Mouse (Mus musculus): ENCODE measurements around the gene Smc4. TPM values are rescaled to one million over a fixed set of nuclear protein-coding genes. Genes with fewer than 3 reads are reported as not detected.

Gene Smc4
- polyA plus RNA-seq, 1 experiment from 2014 or later, result 219 TPM

DNA sequence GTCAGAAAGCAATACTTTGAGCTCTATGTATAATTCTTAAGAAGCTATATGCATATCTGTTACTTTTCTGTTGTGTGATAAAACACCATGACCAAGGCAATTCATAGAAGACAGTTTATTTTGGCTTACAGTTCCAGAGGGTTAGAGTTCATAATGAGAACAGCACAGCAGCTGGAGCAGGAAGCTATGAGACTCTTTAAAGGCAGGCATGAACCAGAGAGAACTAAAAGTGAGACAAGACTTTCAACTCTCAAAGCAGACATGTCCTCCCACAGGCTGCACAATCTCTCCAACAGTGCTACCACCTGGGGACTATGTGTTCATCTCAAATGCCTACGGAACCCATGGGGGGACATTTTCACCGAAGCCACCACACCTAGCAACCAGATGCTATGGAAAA, 35.6 kb downstream of the Smc4 start:
- 95% methylated on average over 2 of the region's 2 CpGs for WGBS
- no peaks in the 10 kb centered on the region for H3K9me3 ChIP-seq (ENCODE audit: control insufficient read depth, low read length)
- no peak for ATAC-seq (ENCODE audit: low FRiP score)
- no peak overlapping the region for H3K4me3 ChIP-seq (ENCODE audit: low read depth, low read length)
- H3K9ac ChIP-seq (ENCODE audit: low read length), result no peak overlapping the region
- DNase-seq (ENCODE audit: low spot score, missing footprints), result no peak
- H3K27ac ChIP-seq (ENCODE audit: low read depth, low read length), result no peak overlapping the region
- H3K36me3 ChIP-seq (ENCODE audit: control insufficient read depth, insufficient read depth, low read length), result peaks cover 6% of the 10 kb centered on the region; the same call in 1 of the 2 replicates
- no peak overlapping the region for H3K4me2 ChIP-seq
- peaks cover 7% of the 10 kb centered on the region for H3K4me1 ChIP-seq (ENCODE audit: control insufficient read depth, insufficient read depth, low read length)
- no peaks in the 10 kb centered on the region for H3K27me3 ChIP-seq (ENCODE audit: control insufficient read depth, insufficient read depth, low read length)

DNA sequence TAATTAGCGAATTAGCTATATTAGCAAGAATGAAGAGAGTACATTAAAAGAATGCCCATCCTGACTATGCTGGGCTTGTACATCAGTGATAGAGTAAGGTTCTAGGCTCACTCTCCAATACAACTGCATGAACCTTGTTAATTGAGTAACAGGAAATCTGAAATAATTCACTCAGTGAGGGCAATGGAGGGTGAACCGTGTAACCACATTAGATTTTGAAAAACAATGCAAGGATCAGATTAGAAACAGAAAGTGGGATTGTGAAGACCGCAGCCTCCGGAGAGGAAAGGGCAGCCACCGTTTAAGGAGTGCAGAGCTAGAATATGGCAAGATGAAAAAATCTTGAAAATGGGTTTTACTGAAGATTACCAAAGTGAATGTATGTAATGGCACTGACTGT, 36.8 kb downstream of the Smc4 start:
- peak overlapping the region; percentile 20; the same call in 1 of the 2 replicates for H3K4me3 ChIP-seq (ENCODE audit: low read depth, low read length)

DNA sequence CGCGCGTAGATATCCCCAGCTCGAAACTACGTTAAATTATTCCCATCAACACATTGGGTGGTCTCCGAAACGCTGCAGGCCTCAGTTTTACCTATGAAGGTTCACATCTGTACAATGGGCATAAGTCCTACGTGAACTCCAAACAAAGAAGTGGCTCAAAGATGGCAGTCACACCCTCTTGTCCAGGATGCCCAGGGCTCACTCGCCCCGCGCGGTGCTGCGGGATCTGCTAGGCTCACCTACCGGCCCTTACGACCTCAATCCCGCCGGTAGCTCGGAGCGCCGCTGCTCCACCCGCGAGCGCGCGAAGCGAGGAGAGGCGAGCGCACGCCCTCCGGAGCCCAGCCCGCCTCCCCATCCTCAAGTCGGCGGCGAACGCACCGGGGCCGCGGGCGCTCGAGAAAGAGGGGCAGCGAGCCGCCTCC, 39.6 kb downstream of the Smc4 start:
- WGBS, result 0% methylated on average over 42 of the region's 42 CpGs
- Histone ChIP-seq H3K27me3 (ENCODE audit: control insufficient read depth, insufficient read depth, low read length) (no peaks in the 10 kb centered on the region), H3K4me3 (ENCODE audit: low read depth, low read length) (peak overlapping the region; percentile 92), H3K36me3 (ENCODE audit: control insufficient read depth, insufficient read depth, low read length) (peaks cover 6% of the 10 kb centered on the region; the same call in 1 of the 2 replicates), H3K4me1 (ENCODE audit: control insufficient read depth, insufficient read depth, low read length) (peaks cover 7% of the 10 kb centered on the region), H3K9ac (ENCODE audit: low read length) (peak overlapping the region; percentile 99), H3K27ac (ENCODE audit: low read depth, low read length) (peak overlapping the region; percentile 89), H3K9me3 (ENCODE audit: control insufficient read depth, low read length) (no peaks in the 10 kb centered on the region), H3K4me2 (peak overlapping the region; percentile 62)
- DNase-seq (ENCODE audit: low spot score, missing footprints), result peak; percentile 97
- ATAC-seq (ENCODE audit: low FRiP score), result peak; percentile 66

More for the DNA sequence above, 36.8 kb downstream of the Smc4 start:
- Histone ChIP-seq H3K9ac (ENCODE audit: low read length) (no peak overlapping the region), H3K4me1 (ENCODE audit: control insufficient read depth, insufficient read depth, low read length) (peaks cover 7% of the 10 kb centered on the region), H3K27me3 (ENCODE audit: control insufficient read depth, insufficient read depth, low read length) (no peaks in the 10 kb centered on the region), H3K4me2 (peak overlapping the region; percentile 36; the same call in 1 of the 2 replicates), H3K27ac (ENCODE audit: low read depth, low read length) (no peak overlapping the region), H3K9me3 (ENCODE audit: control insufficient read depth, low read length) (no peaks in the 10 kb centered on the region), H3K36me3 (ENCODE audit: control insufficient read depth, insufficient read depth, low read length) (peaks cover 6% of the 10 kb centered on the region; the same call in 1 of the 2 replicates)
- ATAC-seq (ENCODE audit: low FRiP score) (no peak), DNase-seq (ENCODE audit: low spot score, missing footprints) (no peak)
- 77% methylated on average over 5 of the region's 5 CpGs for WGBS

DNA sequence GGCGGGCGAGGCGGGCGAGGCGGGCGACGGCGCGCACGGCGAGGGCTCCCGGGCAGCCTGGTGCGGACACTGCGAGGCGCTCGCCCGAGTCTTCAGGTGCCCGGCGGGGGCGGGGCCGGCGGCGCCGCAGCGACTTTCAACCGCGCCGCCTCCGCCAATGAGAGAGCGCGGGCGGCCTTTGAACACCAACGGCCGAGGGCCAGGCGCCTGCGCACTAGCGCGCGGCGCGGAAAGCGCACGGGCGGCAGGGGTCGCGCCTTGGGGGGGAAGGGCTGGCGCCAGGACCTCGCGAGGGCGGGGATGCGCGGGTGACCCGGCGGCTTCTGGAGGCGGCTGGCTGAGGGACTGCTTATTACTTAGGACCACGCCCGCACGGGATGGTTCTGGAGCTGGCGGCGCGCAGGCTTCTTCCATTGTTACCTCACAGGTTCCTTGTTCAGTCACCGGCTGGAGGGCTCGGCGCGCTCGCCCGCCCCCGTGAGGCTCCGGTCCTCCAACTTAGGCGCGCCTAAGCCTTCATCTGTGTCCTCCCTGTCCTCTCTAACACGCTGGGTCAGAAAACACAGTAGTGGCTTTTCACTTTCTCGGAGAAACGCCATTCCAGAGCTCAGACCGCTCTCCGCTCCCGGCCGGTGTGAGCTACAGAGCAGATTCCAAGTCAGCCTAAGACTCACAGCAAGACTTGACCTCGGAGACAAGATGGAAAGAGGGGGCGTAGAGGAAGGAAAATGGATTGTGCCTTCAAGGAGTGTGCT, 40.3 kb downstream of the Smc4 start, which contains the start of gene Trim59:
Gene Trim59 (minus strand): TSS at position 111 of the 755 bp plus-strand sequence.
- peak; percentile 96 for ATAC-seq (ENCODE audit: low FRiP score)
- WGBS, result under 1% methylated on average over 74 of the region's 80 CpGs
- H3K9me3 ChIP-seq (ENCODE audit: control insufficient read depth, low read length), result no peaks in the 10 kb centered on the region
- peaks cover 7% of the 10 kb centered on the region for H3K4me1 ChIP-seq (ENCODE audit: control insufficient read depth, insufficient read depth, low read length)
- H3K36me3 ChIP-seq (ENCODE audit: control insufficient read depth, insufficient read depth, low read length), result peaks cover 6% of the 10 kb centered on the region; the same call in 1 of the 2 replicates
- peak within 1 kb of the TSS; percentile 99 for H3K9ac ChIP-seq (ENCODE audit: low read length)
- H3K27ac ChIP-seq (ENCODE audit: low read depth, low read length), result peak within 1 kb of the TSS; percentile 89
- peak within 1 kb of the TSS; percentile 62 for H3K4me2 ChIP-seq
- H3K4me3 ChIP-seq (ENCODE audit: low read depth, low read length), result peak within 1 kb of the TSS; percentile 92
- peak; percentile 100 for DNase-seq (ENCODE audit: low spot score, missing footprints)
- H3K27me3 ChIP-seq (ENCODE audit: control insufficient read depth, insufficient read depth, low read length), result no peaks in the 10 kb centered on the region

DNA sequence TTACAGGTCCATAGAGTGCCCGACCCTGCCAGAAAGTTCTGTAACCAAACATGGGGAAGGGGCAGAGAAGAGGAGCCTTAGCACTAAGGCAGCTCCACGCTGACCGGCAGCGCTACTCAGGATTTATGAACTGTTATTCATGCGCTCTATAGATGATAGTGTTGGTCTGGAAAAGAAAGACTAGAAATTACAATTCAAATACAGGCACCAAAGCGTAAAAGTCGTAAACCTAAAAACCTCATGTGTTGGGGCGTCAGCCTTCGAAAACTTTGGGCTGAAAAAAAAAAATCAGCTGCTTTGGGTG, 40.8 kb downstream of the Smc4 start:
- peaks cover 3% of the 10 kb centered on the region; the same call in 1 of the 2 replicates for H3K36me3 ChIP-seq (ENCODE audit: control insufficient read depth, insufficient read depth, low read length)
- no peaks in the 10 kb centered on the region for H3K9me3 ChIP-seq (ENCODE audit: control insufficient read depth, low read length)
- peak overlapping the region; percentile 99 for H3K9ac ChIP-seq (ENCODE audit: low read length)
- peak overlapping the region; percentile 92 for H3K4me3 ChIP-seq (ENCODE audit: low read depth, low read length)
- H3K4me1 ChIP-seq (ENCODE audit: control insufficient read depth, insufficient read depth, low read length), result peaks cover 7% of the 10 kb centered on the region
- H3K27me3 ChIP-seq (ENCODE audit: control insufficient read depth, insufficient read depth, low read length), result no peaks in the 10 kb centered on the region
- peak overlapping the region; percentile 62 for H3K4me2 ChIP-seq
- peak overlapping the region; percentile 89 for H3K27ac ChIP-seq (ENCODE audit: low read depth, low read length)
- WGBS, result 10% methylated on average over 9 of the region's 9 CpGs
- DNase-seq (ENCODE audit: low spot score, missing footprints) (no peak), ATAC-seq (ENCODE audit: low FRiP score) (no peak)

DNA sequence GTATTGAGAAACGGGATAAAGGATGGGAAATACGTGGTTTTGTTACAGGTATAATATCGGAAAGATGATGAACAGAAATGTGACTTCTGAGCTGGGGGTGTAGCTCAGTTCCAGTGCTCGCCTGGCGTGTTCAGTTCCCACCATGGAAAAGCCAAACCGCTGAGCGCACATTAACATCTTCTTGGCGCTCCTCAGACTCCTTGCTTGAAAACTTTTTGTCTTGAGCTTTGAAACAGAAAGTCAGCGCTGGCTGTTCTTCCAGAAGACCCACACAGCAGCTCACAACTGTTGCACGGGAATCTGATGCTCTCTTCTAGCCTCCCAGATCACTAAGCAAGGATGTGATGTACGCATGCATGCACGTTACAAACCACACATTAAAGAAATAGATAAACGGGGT, 41.2 kb downstream of the Smc4 start:
- DNase-seq (ENCODE audit: low spot score, missing footprints) (peak; percentile 91), ATAC-seq (ENCODE audit: low FRiP score) (no peak)
- peak overlapping the region; percentile 92; the same call in 1 of the 2 replicates for H3K4me3 ChIP-seq (ENCODE audit: low read depth, low read length)
- peaks cover 3% of the 10 kb centered on the region; the same call in 1 of the 2 replicates for H3K36me3 ChIP-seq (ENCODE audit: control insufficient read depth, insufficient read depth, low read length)
- no peaks in the 10 kb centered on the region for H3K27me3 ChIP-seq (ENCODE audit: control insufficient read depth, insufficient read depth, low read length)
- peak overlapping the region; percentile 99 for H3K9ac ChIP-seq (ENCODE audit: low read length)
- peaks cover 7% of the 10 kb centered on the region for H3K4me1 ChIP-seq (ENCODE audit: control insufficient read depth, insufficient read depth, low read length)
- H3K9me3 ChIP-seq (ENCODE audit: control insufficient read depth, low read length), result no peaks in the 10 kb centered on the region
- no peak overlapping the region for H3K27ac ChIP-seq (ENCODE audit: low read depth, low read length)
- peak overlapping the region; percentile 62 for H3K4me2 ChIP-seq
- WGBS, result 21% methylated on average over 13 of the region's 13 CpGs

DNA sequence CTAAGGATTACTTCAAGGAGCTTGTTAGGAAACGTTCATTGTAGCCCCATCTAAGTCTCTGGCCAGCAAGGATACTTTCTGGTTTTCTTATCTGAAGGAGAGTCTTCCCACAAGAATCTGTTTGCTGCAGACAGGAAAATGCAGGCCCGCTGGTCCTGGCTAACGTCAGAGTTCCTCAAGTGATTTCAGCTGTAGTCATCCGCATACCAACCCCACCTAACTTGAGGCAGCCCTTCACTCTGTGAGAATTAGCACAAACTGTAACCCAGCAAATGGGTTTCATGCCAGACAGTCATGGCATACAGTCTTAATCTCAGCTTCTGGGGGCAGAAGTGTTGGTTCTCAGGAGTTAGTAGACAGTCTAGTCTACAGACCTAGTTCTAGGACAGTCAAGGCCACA, 42.0 kb downstream of the Smc4 start:
- Histone ChIP-seq H3K4me1 (ENCODE audit: control insufficient read depth, insufficient read depth, low read length) (peaks cover 4% of the 10 kb centered on the region), H3K36me3 (ENCODE audit: control insufficient read depth, insufficient read depth, low read length) (peaks cover 3% of the 10 kb centered on the region; the same call in 1 of the 2 replicates), H3K4me3 (ENCODE audit: low read depth, low read length) (no peak overlapping the region), H3K9ac (ENCODE audit: low read length) (no peak overlapping the region), H3K27me3 (ENCODE audit: control insufficient read depth, insufficient read depth, low read length) (no peaks in the 10 kb centered on the region), H3K9me3 (ENCODE audit: control insufficient read depth, low read length) (no peaks in the 10 kb centered on the region), H3K4me2 (no peak overlapping the region), H3K27ac (ENCODE audit: low read depth, low read length) (no peak overlapping the region)
- 73% methylated on average over 4 of the region's 4 CpGs for WGBS
- ATAC-seq (ENCODE audit: low FRiP score) (no peak), DNase-seq (ENCODE audit: low spot score, missing footprints) (no peak)

DNA sequence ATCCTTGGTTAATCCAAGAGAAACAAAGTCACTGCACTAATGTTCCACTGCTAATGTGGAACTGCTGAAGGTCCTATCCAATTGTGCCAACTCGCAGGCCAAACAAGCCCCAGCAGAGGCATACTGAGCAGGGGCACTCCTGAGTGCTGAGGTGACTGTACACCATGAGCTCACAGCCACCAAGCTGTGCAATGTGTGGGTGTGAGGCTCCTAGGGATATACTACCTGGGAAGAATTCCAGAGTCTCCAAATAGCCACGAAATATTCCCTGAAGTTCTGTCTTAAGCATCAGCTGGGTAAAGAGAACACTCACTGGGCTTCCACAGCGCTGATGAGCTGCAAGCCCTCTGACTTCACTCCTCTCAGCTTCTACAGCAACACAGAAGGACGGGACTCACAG, 43.1 kb downstream of the Smc4 start:
- Histone ChIP-seq H3K27me3 (ENCODE audit: control insufficient read depth, insufficient read depth, low read length) (no peaks in the 10 kb centered on the region), H3K9ac (ENCODE audit: low read length) (no peak overlapping the region), H3K9me3 (ENCODE audit: control insufficient read depth, low read length) (no peaks in the 10 kb centered on the region), H3K4me3 (ENCODE audit: low read depth, low read length) (no peak overlapping the region), H3K4me1 (ENCODE audit: control insufficient read depth, insufficient read depth, low read length) (no peaks in the 10 kb centered on the region; the same call in 1 of the 2 replicates), H3K36me3 (ENCODE audit: control insufficient read depth, insufficient read depth, low read length) (no peaks in the 10 kb centered on the region), H3K4me2 (no peak overlapping the region), H3K27ac (ENCODE audit: low read depth, low read length) (no peak overlapping the region)
- no peak for ATAC-seq (ENCODE audit: low FRiP score)
- WGBS, result 77% methylated on average over 4 of the region's 4 CpGs
- DNase-seq (ENCODE audit: low spot score, missing footprints), result no peak

DNA sequence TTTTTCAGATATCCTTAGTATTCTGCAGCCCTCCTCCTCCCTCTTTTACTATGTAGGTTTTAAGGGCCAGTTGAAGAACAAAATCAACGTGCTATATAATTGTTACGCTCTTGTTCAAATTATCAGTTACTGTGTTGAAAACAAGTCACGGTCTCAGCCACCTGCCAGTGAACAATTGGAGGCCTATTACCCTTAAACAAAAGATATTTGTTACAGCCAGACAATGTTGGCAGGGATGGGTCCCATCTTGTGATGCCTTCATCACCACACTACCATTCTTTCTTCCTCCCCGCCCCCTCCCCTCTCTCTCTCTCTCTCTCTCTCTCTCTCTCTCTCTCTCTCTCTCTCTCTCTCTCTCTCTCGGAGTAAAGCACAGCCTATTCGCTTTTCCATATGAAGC, 44.5 kb downstream of the Smc4 start:
- Histone ChIP-seq H3K4me3 (ENCODE audit: low read depth, low read length) (no peak overlapping the region), H3K9ac (ENCODE audit: low read length) (no peak overlapping the region), H3K9me3 (ENCODE audit: control insufficient read depth, low read length) (no peaks in the 10 kb centered on the region), H3K4me2 (no peak overlapping the region), H3K36me3 (ENCODE audit: control insufficient read depth, insufficient read depth, low read length) (no peaks in the 10 kb centered on the region), H3K27me3 (ENCODE audit: control insufficient read depth, insufficient read depth, low read length) (no peaks in the 10 kb centered on the region), H3K27ac (ENCODE audit: low read depth, low read length) (no peak overlapping the region), H3K4me1 (ENCODE audit: control insufficient read depth, insufficient read depth, low read length) (no peaks in the 10 kb centered on the region)
- ATAC-seq (ENCODE audit: low FRiP score) (no peak), DNase-seq (ENCODE audit: low spot score, missing footprints) (no peak)
- WGBS, result 74% methylated on average over 6 of the region's 6 CpGs
